In the genomic region with DNA sequence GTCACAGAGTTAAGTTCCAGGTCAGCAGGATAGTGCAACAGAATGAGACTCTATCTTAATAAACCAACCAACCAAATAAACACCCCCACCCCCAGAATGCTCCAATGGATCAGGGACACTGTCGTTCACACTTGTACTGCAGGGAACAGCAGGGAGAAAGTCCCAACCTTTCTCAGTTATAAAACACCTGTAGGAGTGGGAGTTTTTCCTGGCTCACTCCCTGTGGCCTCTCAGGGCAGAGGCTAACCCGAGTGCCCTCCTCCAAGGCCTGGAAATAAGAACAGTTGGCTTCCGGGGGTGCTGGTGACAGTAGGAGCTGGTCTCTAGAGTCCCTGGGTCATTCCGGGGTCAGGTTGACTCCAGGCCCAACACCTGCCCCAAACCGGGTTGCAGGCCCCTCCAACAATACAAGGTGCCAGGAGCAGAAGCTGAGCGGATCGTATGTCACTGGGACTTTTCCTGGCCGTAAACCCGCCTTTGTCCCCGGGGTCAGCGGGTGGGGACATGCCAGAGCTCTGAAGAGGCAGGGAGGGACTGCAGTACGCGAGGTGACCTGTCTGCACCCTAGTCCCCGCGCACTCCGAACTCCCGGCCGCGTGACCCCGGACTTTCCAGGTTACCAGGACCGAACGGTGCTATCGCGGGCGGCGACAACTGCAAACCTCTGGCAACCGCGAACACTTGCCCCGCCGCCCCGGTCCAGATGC, we compare ENCODE assay signal across 8 mouse cellular contexts. TPM values are rescaled to one million over a fixed set of nuclear protein-coding genes. Genes with fewer than 3 reads are reported as not detected.
DNase-seq lines count a peak whose midpoint lies in the region; ATAC-seq and TF ChIP-seq lines count a peak whose summit lies in the region.

No protein-coding gene starts in this region.

- intact Hi-C loops in left cerebral cortex, adult 2 months (cut with DNase I) = no loop called here
- intact Hi-C loops in left cerebral cortex, postnatal 25 days (cut with DNase I) = no loop called here

- peak overlapping the region; percentile 87 for H3K4me3 ChIP-seq in left cerebral cortex, adult 2 months
- H3K4me3 ChIP-seq in intestine, embryonic 14.5 days (ENCODE audit: low read depth, low read length) = peak overlapping the region; percentile 78

- H3K9me3 ChIP-seq in intestine, embryonic 14.5 days (ENCODE audit: control insufficient read depth, low read length) = no peaks in the 10 kb centered on the region

- TF ChIP-seq CTCF in left cerebral cortex, adult 2 months (IDR thresholded peaks at IDR 0.05) = no peak

- DNase-seq in left cerebral cortex, adult 2 months (ENCODE audit: extremely low spot score in 1 of 2, low spot score in 2 of 2) = no peak
- DNase-seq in left cerebral cortex, postnatal 25 days (ENCODE audit: low spot score in 2 of 2) = no peak
- DNase-seq in intestine, embryonic 14.5 days (ENCODE audit: low spot score) = no peak
- no peak for DNase-seq in urinary bladder, postnatal 14 days (ENCODE audit: low spot score)
- DNase-seq in right cerebral cortex, postnatal 25 days = no peak
- DNase-seq in cerebellum, postnatal 36 days = no peak

- H3K4me1 ChIP-seq in intestine, embryonic 14.5 days (replicated peaks; ENCODE audit: control insufficient read depth, insufficient read depth, low read length) = peaks cover 18% of the 10 kb centered on the region

- H3K27me3 ChIP-seq in intestine, embryonic 14.5 days (replicated peaks; ENCODE audit: control insufficient read depth, insufficient read depth, low read length) = no peaks in the 10 kb centered on the region

- peak overlapping the region; percentile 75 for H3K9ac ChIP-seq in intestine, embryonic 14.5 days (ENCODE audit: low read length)

- peaks cover 34% of the 10 kb centered on the region for H3K36me3 ChIP-seq in intestine, embryonic 14.5 days (ENCODE audit: control insufficient read depth, insufficient read depth, low read length)

- ATAC-seq in common myeloid progenitor, adult 5-6 weeks (replicated peaks; ENCODE audit: low read depth, poor library complexity, severe bottlenecking) = peak; percentile 28
- peak; percentile 57; the same call in 1 of the 2 replicates for ATAC-seq in intestine, embryonic 14.5 days (replicated peaks; ENCODE audit: low FRiP score, low TSS enrichment, low read depth)
- ATAC-seq in megakaryocyte-erythroid progenitor cell, adult 5-6 weeks (replicated peaks; ENCODE audit: low FRiP score, low TSS enrichment, poor library complexity, severe bottlenecking) = peak; percentile 47

- peak overlapping the region; percentile 97 for H3K4me2 ChIP-seq in intestine, embryonic 14.5 days (ENCODE audit: low read length)

- peak overlapping the region; percentile 17; the same call in 1 of the 2 replicates for H3K27ac ChIP-seq in left cerebral cortex, adult 2 months
- peak overlapping the region; percentile 62 for H3K27ac ChIP-seq in intestine, embryonic 14.5 days (ENCODE audit: low read depth)

- 1% methylated on average over 31 of the region's 31 CpGs for WGBS in intestine, embryonic 14.5 days

RNA-seq across cellular contexts. Expression of a gene that starts 1.1 kb away (rescaled TPM):
- total RNA-seq in left cerebral cortex, adult 2 months (2021) = 10 to 100 TPM; 15.5 to 17.5 TPM
- total RNA-seq in left cerebral cortex, postnatal 25 days (2021) = 10 to 100 TPM; 12.7 to 18.1 TPM
- total RNA-seq in common myeloid progenitor, adult 5-6 weeks (2017) = 3.2 and 3.6 TPM in 2 replicates
- 65.5 and 65.9 TPM in 2 replicates for polyA plus RNA-seq in intestine, embryonic 14.5 days (2014; fragmentation: Nextera tagmentation; extraction: Ambion mirVana)
- 6.3 and 8.8 TPM in 2 replicates for total RNA-seq in megakaryocyte-erythroid progenitor cell, adult 5-6 weeks (2014; fragmentation: Nextera tagmentation)
- total RNA-seq in megakaryocyte-erythroid progenitor cell, adult 5-6 weeks (2017) = 4.6 and 5.1 TPM in 2 replicates

RNA-seq across cellular contexts. Expression of a gene that starts 14.0 kb away (rescaled TPM):
- 10 to 100 TPM; 62.1 to 62.9 TPM for total RNA-seq in left cerebral cortex, adult 2 months (2021)
- 10 to 100 TPM; 62.9 to 63.5 TPM for total RNA-seq in left cerebral cortex, postnatal 25 days (2021)
- total RNA-seq in common myeloid progenitor, adult 5-6 weeks (2017) = 129 and 163 TPM in 2 replicates
- 290 and 307 TPM in 2 replicates for polyA plus RNA-seq in intestine, embryonic 14.5 days (2014; fragmentation: Nextera tagmentation; extraction: Ambion mirVana)
- total RNA-seq in megakaryocyte-erythroid progenitor cell, adult 5-6 weeks (2014; fragmentation: Nextera tagmentation) = 286 and 287 TPM in 2 replicates
- 240 and 290 TPM in 2 replicates for total RNA-seq in megakaryocyte-erythroid progenitor cell, adult 5-6 weeks (2017)

RNA-seq across cellular contexts. Expression of a gene that starts 26.8 kb away (rescaled TPM):
- total RNA-seq in left cerebral cortex, adult 2 months (2021) = not detected
- not detected for total RNA-seq in left cerebral cortex, postnatal 25 days (2021)
- total RNA-seq in common myeloid progenitor, adult 5-6 weeks (2017) = 0.29 TPM in 1 of 2 replicates, not detected in the other
- polyA plus RNA-seq in intestine, embryonic 14.5 days (2014; fragmentation: Nextera tagmentation; extraction: Ambion mirVana) = 0.55 and 1.1 TPM in 2 replicates
- total RNA-seq in megakaryocyte-erythroid progenitor cell, adult 5-6 weeks (2014; fragmentation: Nextera tagmentation) = not detected in 2 replicates
- not detected in 2 replicates for total RNA-seq in megakaryocyte-erythroid progenitor cell, adult 5-6 weeks (2017)

RNA-seq across cellular contexts. Expression of a gene that starts 39.7 kb away (rescaled TPM):
- total RNA-seq in left cerebral cortex, adult 2 months (2021) = 100 to 1,000 TPM; 247 to 264 TPM
- 100 to 1,000 TPM; 209 to 225 TPM for total RNA-seq in left cerebral cortex, postnatal 25 days (2021)
- total RNA-seq in common myeloid progenitor, adult 5-6 weeks (2017) = 54.4 and 58.2 TPM in 2 replicates
- 94.0 and 114 TPM in 2 replicates for polyA plus RNA-seq in intestine, embryonic 14.5 days (2014; fragmentation: Nextera tagmentation; extraction: Ambion mirVana)
- total RNA-seq in megakaryocyte-erythroid progenitor cell, adult 5-6 weeks (2014; fragmentation: Nextera tagmentation) = 18.8 and 34.4 TPM in 2 replicates
- 44.8 and 48.7 TPM in 2 replicates for total RNA-seq in megakaryocyte-erythroid progenitor cell, adult 5-6 weeks (2017)

RNA-seq across cellular contexts. Expression of a gene that starts 43.1 kb away (rescaled TPM):
- total RNA-seq in left cerebral cortex, adult 2 months (2021) = under 1 TPM; 0.70 to 0.96 TPM
- total RNA-seq in left cerebral cortex, postnatal 25 days (2021) = 1 to 10 TPM in 1 of 2 experiments, under 1 TPM in 1; 0.37 to 1.2 TPM
- 1.6 and 2.6 TPM in 2 replicates for total RNA-seq in common myeloid progenitor, adult 5-6 weeks (2017)
- polyA plus RNA-seq in intestine, embryonic 14.5 days (2014; fragmentation: Nextera tagmentation; extraction: Ambion mirVana) = 1.2 and 2.0 TPM in 2 replicates
- total RNA-seq in megakaryocyte-erythroid progenitor cell, adult 5-6 weeks (2014; fragmentation: Nextera tagmentation) = 0.37 and 0.69 TPM in 2 replicates
- 0.15 and 0.61 TPM in 2 replicates for total RNA-seq in megakaryocyte-erythroid progenitor cell, adult 5-6 weeks (2017)
